Mouse (Mus musculus) neural tube, embryonic 13.5 days (tissue): Measurements from ENCODE around the gene Eri3. TPM values are rescaled to one million over a fixed set of nuclear protein-coding genes. Genes with fewer than 3 reads are reported as not detected.

ENCODE experiments used
- ATAC-seq: fragments of 200-750 bp; cut with Nextera tagmentation; 2 replicates; pipeline ENCODE4 v1.8.0; 2017; ENCODE audit warnings: low read depth, mild to moderate bottlenecking, moderate TSS enrichment, moderate library complexity
- H3K27ac ChIP-seq: fragments of 300-500 bp; sonication (generic); replicated peaks from 2 replicates; pipeline ENCODE4 v1.5.1; 2015; ENCODE audit warnings: moderate library complexity, mild to moderate bottlenecking, inconsistent platforms
- H3K27me3 ChIP-seq: fragments of 300-500 bp; sonication (generic); 2 replicates; pipeline ENCODE4 v1.6.1; 2015; ENCODE audit warnings: mild to moderate bottlenecking, inconsistent platforms
- H3K36me3 ChIP-seq: fragments of 300-500 bp; sonication (generic); 2 replicates; pipeline ENCODE4 v1.6.1; 2015; ENCODE audit warnings: mild to moderate bottlenecking, inconsistent platforms
- H3K4me1 ChIP-seq: fragments of 300-500 bp; sonication (generic); replicated peaks from 2 replicates; pipeline ENCODE4 v1.6.1; 2015; ENCODE audit warnings: inconsistent platforms
- H3K4me2 ChIP-seq: fragments of 300-500 bp; sonication (generic); 2 replicates; pipeline ENCODE4 v1.6.1; 2015; ENCODE audit warnings: inconsistent platforms, mild to moderate bottlenecking, moderate library complexity
- H3K4me3 ChIP-seq: fragments of 300-500 bp; sonication (generic); 2 replicates; pipeline ENCODE4 v1.5.1; 2015; ENCODE audit warnings: mild to moderate bottlenecking, inconsistent platforms
- H3K9ac ChIP-seq: fragments of 300-500 bp; sonication (generic); 2 replicates; pipeline ENCODE4 v1.6.1; 2015; ENCODE audit warnings: moderate library complexity, mild to moderate bottlenecking, inconsistent platforms
- H3K9me3 ChIP-seq: fragments of 300-500 bp; sonication (generic); 2 replicates; pipeline ENCODE4 v1.6.1; 2016; ENCODE audit warnings: inconsistent platforms
- WGBS: fragments of 180-500 bp; shearing (Covaris S2); methylation state at CpG from one replicate; pipeline ENCODE4 v1.1.7; 2015; 5-methylcytosine and 5-hydroxymethylcytosine counted together
- polyA plus RNA-seq: library from polyadenylated mRNA; unstranded; fragments of >200 nt; fragmentation: Nextera tagmentation; extraction: Ambion mirVana; gene quantifications from 2 replicates; pipeline ENCODE4 v1.2.1, GENCODE M21; 2015

Eri3 gene
- polyA plus RNA-seq, 1 experiment from 2014 or later, result 179 TPM

DNA sequence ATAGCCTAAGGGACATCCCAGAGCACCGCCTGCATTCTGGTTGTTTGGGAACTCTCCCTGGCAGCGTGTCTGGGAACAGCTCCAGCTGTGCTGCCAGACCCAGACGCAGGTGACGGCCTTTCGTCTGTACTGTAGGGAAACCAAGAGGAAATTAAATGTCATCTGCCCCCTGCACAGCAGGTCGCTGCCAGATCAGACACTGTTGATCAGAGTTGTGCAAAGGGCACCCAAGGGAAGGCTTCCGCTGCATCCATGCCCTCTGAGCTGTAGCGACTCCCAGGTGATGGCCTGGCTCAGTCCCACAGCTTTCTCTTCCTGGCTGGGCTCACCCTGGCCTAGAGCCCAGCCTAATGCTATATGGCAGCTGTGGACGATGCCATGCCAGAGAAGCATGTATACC lies 58.1 kb downstream of the Eri3 start:
- peaks cover 18% of the 10 kb centered on the region for H3K36me3 ChIP-seq
- H3K9me3 ChIP-seq, result no peaks in the 10 kb centered on the region
- peak; percentile 44; the same call in 1 of the 2 replicates for ATAC-seq
- peak overlapping the region; percentile 43 for H3K27ac ChIP-seq
- 33% methylated on average over 9 of the region's 9 CpGs for WGBS
- no peaks in the 10 kb centered on the region for H3K27me3 ChIP-seq
- H3K4me3 ChIP-seq, result no peak overlapping the region
- peaks cover 52% of the 10 kb centered on the region for H3K4me1 ChIP-seq
- 0 out of 2 replicates have a peak overlapping the region, but pooled peaks have one; percentile 2 for H3K9ac ChIP-seq
- no peak overlapping the region for H3K4me2 ChIP-seq

DNA sequence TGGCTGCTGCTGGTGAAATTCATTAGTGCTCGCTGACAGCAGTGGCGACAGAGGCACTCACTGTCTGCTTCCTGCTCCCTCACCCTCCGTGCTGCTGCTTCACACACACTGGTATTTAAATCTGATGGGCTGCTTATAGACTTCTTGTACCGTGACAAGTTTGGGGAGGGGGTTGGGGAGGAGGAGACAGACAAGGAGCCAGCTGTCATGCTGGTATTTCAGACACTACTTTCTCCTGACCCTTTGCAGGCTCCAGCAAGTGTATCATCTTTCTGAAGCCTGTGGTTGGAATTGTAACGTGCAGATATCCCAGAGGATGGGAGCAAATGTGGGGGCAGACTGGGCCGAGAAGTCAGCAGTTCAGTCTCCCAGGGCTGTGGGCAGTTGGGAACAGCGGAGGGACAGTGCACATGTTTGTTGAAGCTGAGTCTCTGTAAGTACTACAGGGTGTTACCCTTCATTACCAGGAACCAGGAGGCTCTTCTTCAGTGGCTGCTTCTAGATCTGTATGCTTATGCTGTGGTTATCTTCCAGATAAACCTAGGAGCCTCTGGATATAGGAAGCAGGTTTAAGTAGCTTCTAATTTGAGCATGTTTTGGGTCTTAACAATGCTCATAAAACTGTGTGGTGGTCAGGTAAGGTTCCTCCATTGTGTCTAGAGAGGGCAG lies 59.3 kb downstream of the Eri3 start:
- Histone ChIP-seq H3K27me3 (no peaks in the 10 kb centered on the region), H3K4me1 (peaks cover 47% of the 10 kb centered on the region), H3K9me3 (no peaks in the 10 kb centered on the region), H3K9ac (no peak overlapping the region), H3K36me3 (peaks cover 30% of the 10 kb centered on the region), H3K27ac (0 out of 2 replicates have a peak overlapping the region, but pooled peaks have one; percentile 43), H3K4me2 (no peak overlapping the region), H3K4me3 (no peak overlapping the region)
- 47% methylated on average over 7 of the region's 7 CpGs for WGBS
- no peak for ATAC-seq

DNA sequence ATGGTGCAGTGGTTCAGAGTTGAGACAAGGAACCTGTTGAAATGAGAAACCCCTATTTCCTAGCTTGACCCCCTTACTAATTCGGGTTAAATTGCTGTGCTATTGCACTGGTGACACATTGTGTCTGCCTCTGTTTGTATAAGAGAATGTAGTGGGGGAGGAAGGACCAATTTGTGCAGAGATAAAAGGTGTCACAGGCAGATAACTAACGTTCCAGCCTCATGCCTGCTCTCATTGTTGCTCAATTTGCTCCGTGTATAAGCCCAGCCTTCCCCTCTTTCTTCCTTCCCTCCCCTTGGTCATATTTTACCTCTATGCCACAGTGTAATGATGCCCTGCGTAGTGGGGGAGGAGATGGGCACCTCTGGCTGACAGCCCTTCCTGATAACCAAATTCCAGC lies 61.2 kb downstream of the Eri3 start:
- no peaks in the 10 kb centered on the region for H3K9me3 ChIP-seq
- H3K4me2 ChIP-seq, result no peak overlapping the region
- 29% methylated on average over 4 of the region's 4 CpGs for WGBS
- H3K4me1 ChIP-seq, result peaks cover 29% of the 10 kb centered on the region
- H3K9ac ChIP-seq, result no peak overlapping the region
- H3K27me3 ChIP-seq, result no peaks in the 10 kb centered on the region
- H3K4me3 ChIP-seq, result no peak overlapping the region
- peaks cover 45% of the 10 kb centered on the region for H3K36me3 ChIP-seq
- H3K27ac ChIP-seq, result no peak overlapping the region
- ATAC-seq, result no peak

DNA sequence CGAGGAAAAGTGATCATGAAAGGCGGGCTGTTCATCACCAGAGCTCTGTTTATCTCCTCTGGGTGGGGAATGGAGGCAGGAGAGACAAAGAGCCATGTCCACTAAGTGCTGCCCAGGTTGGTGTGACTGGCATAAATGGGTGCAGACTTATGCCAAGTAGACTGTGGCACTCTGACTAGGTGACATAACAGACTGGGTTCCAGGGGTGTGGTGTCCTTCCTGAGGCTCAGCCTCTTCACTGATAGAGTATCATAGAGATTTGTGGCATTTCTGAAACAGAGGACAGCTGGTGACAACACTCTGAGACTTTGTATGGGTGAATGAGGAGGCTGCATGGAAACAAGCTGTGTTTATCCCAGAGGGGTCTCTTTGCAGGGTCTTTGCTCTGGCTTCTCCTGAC lies 61.6 kb downstream of the Eri3 start:
- H3K36me3 ChIP-seq, result peaks cover 50% of the 10 kb centered on the region
- 46% methylated on average over 2 of the region's 2 CpGs for WGBS
- H3K27ac ChIP-seq, result no peak overlapping the region
- no peaks in the 10 kb centered on the region for H3K27me3 ChIP-seq
- ATAC-seq, result no peak
- H3K4me2 ChIP-seq, result no peak overlapping the region
- H3K9ac ChIP-seq, result no peak overlapping the region
- H3K9me3 ChIP-seq, result no peaks in the 10 kb centered on the region
- H3K4me3 ChIP-seq, result no peak overlapping the region
- H3K4me1 ChIP-seq, result peaks cover 25% of the 10 kb centered on the region

DNA sequence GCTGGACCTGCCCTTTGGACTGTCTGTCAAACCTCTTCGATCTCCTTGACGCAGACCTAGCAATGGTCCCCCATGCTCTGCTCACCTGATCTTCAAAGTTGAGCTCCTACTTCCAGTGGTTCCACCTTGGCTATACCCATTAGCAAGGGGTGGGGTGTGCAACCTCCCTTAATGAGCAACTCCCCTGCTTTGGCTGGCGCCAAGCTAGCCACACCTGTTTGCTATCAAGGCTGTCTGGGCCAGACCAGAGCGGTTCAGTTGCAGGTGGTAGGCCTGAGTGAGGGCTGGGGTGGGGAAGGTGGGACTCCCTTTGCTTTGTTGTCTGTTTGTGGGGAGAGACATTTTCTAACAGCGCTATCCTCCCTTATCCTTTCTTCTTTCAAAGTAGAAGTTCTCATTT lies 62.5 kb downstream of the Eri3 start:
- Histone ChIP-seq H3K27ac (no peak overlapping the region), H3K27me3 (no peaks in the 10 kb centered on the region), H3K4me1 (peaks cover 19% of the 10 kb centered on the region), H3K4me3 (no peak overlapping the region), H3K9ac (no peak overlapping the region), H3K4me2 (no peak overlapping the region), H3K36me3 (peaks cover 55% of the 10 kb centered on the region), H3K9me3 (no peaks in the 10 kb centered on the region)
- WGBS, result 97% methylated on average over 5 of the region's 5 CpGs
- no peak for ATAC-seq

DNA sequence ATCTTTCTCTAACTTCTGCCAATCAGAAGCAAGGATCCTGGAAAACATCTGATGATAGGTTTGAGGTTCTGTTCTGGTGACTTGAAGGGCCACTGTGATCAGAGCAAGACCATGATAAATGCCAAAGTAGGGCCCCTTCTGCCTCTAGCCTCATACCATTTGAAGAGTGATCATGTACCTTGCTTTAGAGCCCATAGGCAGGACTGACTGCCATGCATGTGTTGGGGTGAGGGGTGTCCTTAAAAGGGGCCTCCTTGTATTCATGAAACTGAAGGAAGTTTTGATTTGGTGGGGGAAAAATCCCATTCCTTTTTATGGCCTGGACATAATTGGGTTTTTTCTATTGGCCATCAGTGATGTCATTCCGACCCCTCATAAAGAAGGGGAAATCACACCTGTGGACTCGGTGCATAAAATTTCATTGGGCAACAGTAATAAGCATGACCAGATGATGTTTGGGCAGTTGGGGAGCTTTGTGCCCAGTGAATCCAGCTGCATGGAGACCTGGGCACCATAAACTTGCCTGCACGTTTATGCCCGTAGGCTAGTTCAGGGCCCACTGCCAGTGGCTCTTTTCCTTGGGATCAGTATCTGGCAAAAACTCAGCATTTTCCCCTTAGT lies 63.1 kb downstream of the Eri3 start:
- H3K36me3 ChIP-seq, result peaks cover 53% of the 10 kb centered on the region

DNA sequence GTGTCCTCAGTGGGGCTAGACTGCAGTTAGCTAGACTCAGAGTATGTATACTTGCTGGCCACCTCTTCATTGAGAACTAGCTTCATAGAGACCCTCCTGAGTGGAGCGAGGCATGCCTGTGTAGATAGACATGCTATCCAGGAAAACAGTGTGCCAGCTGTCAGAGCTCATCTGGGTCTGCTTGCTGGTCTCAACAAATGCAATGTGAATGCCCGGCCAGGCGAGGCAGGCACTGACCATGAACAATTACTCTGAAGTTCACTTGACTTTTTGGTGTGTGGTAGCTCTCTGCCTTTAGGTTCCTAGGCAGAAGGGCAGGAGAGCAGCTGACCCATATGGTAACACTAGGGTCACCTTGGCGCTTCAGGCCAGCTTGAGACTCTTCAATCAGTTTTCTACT lies 66.4 kb downstream of the Eri3 start:
- no peak overlapping the region for H3K4me2 ChIP-seq
- ATAC-seq, result no peak
- no peak overlapping the region for H3K9ac ChIP-seq
- no peaks in the 10 kb centered on the region for H3K27me3 ChIP-seq
- H3K27ac ChIP-seq, result no peak overlapping the region
- no peaks in the 10 kb centered on the region for H3K9me3 ChIP-seq
- peaks cover 54% of the 10 kb centered on the region for H3K36me3 ChIP-seq
- no peaks in the 10 kb centered on the region for H3K4me1 ChIP-seq
- WGBS, result 93% methylated on average over 4 of the region's 4 CpGs
- H3K4me3 ChIP-seq, result no peak overlapping the region

More for the DNA sequence above, 63.1 kb downstream of the Eri3 start:
- 89% methylated on average over 4 of the region's 4 CpGs for WGBS
- Histone ChIP-seq H3K4me3 (no peak overlapping the region), H3K27ac (no peak overlapping the region), H3K9ac (no peak overlapping the region), H3K4me1 (peaks cover 13% of the 10 kb centered on the region), H3K9me3 (no peaks in the 10 kb centered on the region), H3K27me3 (no peaks in the 10 kb centered on the region), H3K4me2 (no peak overlapping the region)
- ATAC-seq, result no peak

DNA sequence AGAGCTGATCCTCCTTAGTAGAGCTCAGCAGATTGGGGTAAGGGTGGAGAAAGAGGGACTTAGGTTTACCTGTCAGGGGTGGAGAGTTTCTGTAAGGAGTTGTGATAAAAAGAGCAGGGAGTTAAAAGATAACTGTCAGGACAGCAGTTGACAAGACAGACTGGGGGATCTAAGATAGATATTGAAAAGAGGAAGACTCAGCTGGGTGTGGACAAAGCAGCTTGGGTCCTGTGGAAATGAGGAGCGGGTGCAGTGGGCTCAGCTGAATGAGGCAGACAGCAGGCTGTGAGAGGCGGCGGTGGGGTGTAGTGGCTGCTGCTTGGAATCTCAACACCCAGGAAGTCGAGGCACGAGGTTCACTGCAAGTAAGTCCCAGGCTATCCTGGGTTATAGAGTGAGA lies 72.1 kb downstream of the Eri3 start:
- Histone ChIP-seq H3K36me3 (peaks cover 23% of the 10 kb centered on the region), H3K9me3 (no peaks in the 10 kb centered on the region), H3K9ac (no peak overlapping the region), H3K27ac (no peak overlapping the region), H3K27me3 (no peaks in the 10 kb centered on the region; the same call in 1 of the 2 replicates), H3K4me1 (peaks cover 20% of the 10 kb centered on the region), H3K4me2 (no peak overlapping the region), H3K4me3 (no peak overlapping the region)
- no peak for ATAC-seq
- 91% methylated on average over 5 of the region's 5 CpGs for WGBS

DNA sequence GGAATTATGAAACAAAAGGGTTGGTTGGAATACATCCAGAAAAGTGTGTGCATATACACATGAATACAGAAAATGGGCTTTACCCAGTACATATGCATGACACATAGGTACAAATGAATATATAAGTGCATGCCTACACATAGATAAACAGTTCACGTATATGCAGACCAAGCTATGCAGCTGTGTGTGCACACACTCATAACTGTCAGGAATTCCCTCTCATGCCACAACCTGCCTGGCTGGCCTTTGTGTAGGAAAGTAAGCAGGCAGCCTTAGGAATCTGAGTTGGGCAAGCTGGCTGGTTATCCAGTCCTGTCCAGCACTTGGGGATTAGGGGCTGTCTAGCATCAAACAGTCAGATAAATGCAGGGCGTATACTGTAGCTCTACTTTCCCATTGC lies 72.9 kb downstream of the Eri3 start:
- no peak for ATAC-seq
- Histone ChIP-seq H3K4me1 (peaks cover 20% of the 10 kb centered on the region), H3K36me3 (peaks cover 20% of the 10 kb centered on the region), H3K27me3 (no peaks in the 10 kb centered on the region; the same call in 1 of the 2 replicates), H3K9me3 (no peaks in the 10 kb centered on the region), H3K27ac (no peak overlapping the region), H3K9ac (no peak overlapping the region), H3K4me3 (no peak overlapping the region), H3K4me2 (no peak overlapping the region)
- WGBS, result 74% methylated on average over 2 of the region's 2 CpGs

DNA sequence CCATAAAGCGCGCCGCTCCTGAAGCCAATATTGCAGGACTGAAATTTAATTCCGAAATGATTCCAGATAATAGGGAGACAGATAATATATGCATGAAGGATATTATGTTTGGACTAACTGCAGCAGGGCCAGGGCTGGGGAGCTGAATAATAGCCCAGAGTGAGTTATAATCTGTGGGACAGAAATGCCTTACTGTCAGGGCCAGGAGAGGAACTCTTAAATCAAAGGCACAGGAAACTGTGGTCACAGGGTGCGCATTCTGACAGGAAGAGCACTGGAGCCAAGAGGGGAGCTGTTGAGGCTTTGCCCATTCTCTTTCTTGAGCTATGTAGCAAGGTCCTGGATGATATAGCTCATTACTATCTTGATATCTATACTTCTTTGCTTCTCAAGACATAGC lies 74.5 kb downstream of the Eri3 start:
- Histone ChIP-seq H3K4me3 (no peak overlapping the region), H3K36me3 (peaks cover 17% of the 10 kb centered on the region), H3K27ac (peak overlapping the region; percentile 6; the same call in 1 of the 2 replicates), H3K27me3 (peaks cover 3% of the 10 kb centered on the region), H3K4me1 (peaks cover 32% of the 10 kb centered on the region), H3K9me3 (no peaks in the 10 kb centered on the region), H3K4me2 (no peak overlapping the region), H3K9ac (no peak overlapping the region)
- ATAC-seq, result 0 out of 2 replicates have a peak, but pooled peaks have one; percentile 33
- WGBS, result 56% methylated on average over 5 of the region's 5 CpGs

DNA sequence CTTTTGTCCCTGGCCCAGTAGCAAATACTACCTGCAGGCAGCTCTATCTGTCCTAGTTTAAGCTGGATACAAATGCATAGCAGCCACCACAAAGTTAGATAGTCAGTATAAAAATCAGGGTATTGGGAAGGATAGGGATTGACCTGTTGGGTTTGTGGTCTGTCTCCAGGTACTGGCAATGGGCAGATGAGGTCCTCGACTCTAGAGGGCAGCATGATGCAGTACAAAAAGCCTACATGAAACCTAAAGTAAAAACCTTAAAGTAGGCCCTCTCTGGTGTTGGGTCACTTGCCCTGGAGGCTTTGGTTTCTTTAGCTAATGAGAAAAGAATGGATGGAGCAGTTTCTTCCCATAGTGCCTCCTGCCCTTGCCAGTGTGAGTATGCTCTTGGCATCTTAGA lies 78.3 kb downstream of the Eri3 start:
- H3K4me3 ChIP-seq, result no peak overlapping the region
- no peaks in the 10 kb centered on the region for H3K9me3 ChIP-seq
- 53% methylated on average over 1 of the region's 1 CpGs for WGBS

DNA sequence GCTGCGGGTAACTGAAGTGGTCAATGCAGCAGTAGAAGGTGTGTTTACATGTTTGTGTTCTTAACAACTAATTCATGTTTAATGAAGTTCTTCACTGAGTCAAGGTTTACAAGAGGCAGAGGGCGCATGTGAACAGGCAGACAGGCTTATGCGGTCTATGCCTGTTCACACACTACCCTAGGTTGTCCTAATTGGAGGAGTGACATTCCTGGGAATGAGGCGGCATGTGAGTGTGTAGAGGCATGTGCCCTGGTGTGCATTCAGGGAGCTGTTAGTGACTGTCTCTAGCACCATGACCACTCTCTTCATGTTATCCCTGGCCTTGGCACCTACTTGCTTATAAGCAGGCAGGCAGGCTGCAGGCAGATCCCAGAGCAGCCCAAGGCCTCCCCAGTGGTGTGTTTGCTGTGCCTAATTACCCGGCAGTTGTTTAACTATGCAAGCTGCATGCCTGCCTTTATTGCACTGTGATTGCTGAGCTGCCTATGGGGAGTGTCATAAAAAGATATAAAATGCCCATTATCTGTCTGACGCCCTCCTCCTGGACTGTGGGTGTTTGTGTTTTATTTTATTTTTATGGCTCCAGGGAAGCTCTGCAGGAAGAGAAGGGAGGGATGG lies 80.0 kb downstream of the Eri3 start:
- peak; percentile 93 for ATAC-seq
- Histone ChIP-seq H3K9me3 (no peaks in the 10 kb centered on the region), H3K9ac (peak overlapping the region; percentile 31; the same call in 1 of the 2 replicates), H3K36me3 (peaks cover 5% of the 10 kb centered on the region; the same call in 1 of the 2 replicates), H3K4me2 (no peak overlapping the region), H3K27ac (peak overlapping the region; percentile 79), H3K27me3 (peaks cover 3% of the 10 kb centered on the region), H3K4me1 (peaks cover 41% of the 10 kb centered on the region), H3K4me3 (no peak overlapping the region)
- 32% methylated on average over 6 of the region's 6 CpGs for WGBS

More for the DNA sequence above, 78.3 kb downstream of the Eri3 start:
- no peak overlapping the region for H3K27ac ChIP-seq
- peaks cover 8% of the 10 kb centered on the region; the same call in 1 of the 2 replicates for H3K36me3 ChIP-seq
- H3K4me2 ChIP-seq, result no peak overlapping the region
- peaks cover 43% of the 10 kb centered on the region for H3K4me1 ChIP-seq
- ATAC-seq, result no peak
- H3K9ac ChIP-seq, result no peak overlapping the region
- H3K27me3 ChIP-seq, result peaks cover 3% of the 10 kb centered on the region
